8 mouse cellular contexts compared by ENCODE assay signal in genomic region chr5:113174916-113175692, GRCm38 (mm10). TPM values are rescaled to one million over a fixed set of nuclear protein-coding genes. Genes with fewer than 3 reads are reported as not detected.
DNase-seq lines count a peak whose midpoint lies in the region; ATAC-seq and TF ChIP-seq lines count a peak whose summit lies in the region.
"Had no signal": no experiment of that assay in that cellular context is flagged by ENCODE, and none has a peak within 500 bp of the region (broad histone marks: within the 10 kb centered on the region; RNA-seq: fewer than 3 reads in every experiment).

No protein-coding gene starts in this region.

- no peak overlapping the region for H3K4me2 ChIP-seq in hindbrain, postnatal 0 days (ENCODE audit: low read depth, low read length)
- no peak overlapping the region for H3K4me2 ChIP-seq in hindbrain, embryonic 12.5 days (replicated peaks)
- H3K4me2 ChIP-seq in lung, embryonic 16.5 days (ENCODE audit: low read depth, low read length): no peak overlapping the region
- H3K4me2 ChIP-seq: limb, embryonic 12.5 days had no signal

- no peaks in the 10 kb centered on the region for H3K9me3 ChIP-seq in hindbrain, postnatal 0 days (ENCODE audit: low read length)
- no peaks in the 10 kb centered on the region for H3K9me3 ChIP-seq in hindbrain, embryonic 12.5 days (replicated peaks)
- H3K9me3 ChIP-seq in ES-E14 (ENCODE audit: control insufficient read depth, insufficient read depth, low read depth, low read length): no peaks in the 10 kb centered on the region
- peaks cover 3% of the 10 kb centered on the region; the same call in 1 of the 2 replicates for H3K9me3 ChIP-seq in lung, embryonic 16.5 days (ENCODE audit: control insufficient read depth, low read length)
- H3K9me3 ChIP-seq: limb, embryonic 12.5 days had no signal

- no peak overlapping the region for H3K9ac ChIP-seq in hindbrain, postnatal 0 days (replicated peaks; ENCODE audit: low read length)
- H3K9ac ChIP-seq in hindbrain, embryonic 12.5 days: no peak overlapping the region
- H3K9ac ChIP-seq in ES-E14 (ENCODE audit: insufficient read depth, low read depth, low read length, poor library complexity, severe bottlenecking): peak overlapping the region; percentile 34; the same call in 1 of the 2 replicates
- no peak overlapping the region for H3K9ac ChIP-seq in lung, embryonic 16.5 days (ENCODE audit: low read length)
- H3K9ac ChIP-seq: limb, embryonic 12.5 days had no signal

- H3K4me1 ChIP-seq in hindbrain, postnatal 0 days (ENCODE audit: insufficient read depth, low read length): no peaks in the 10 kb centered on the region
- H3K4me1 ChIP-seq in hindbrain, embryonic 12.5 days: peaks cover 9% of the 10 kb centered on the region
- H3K4me1 ChIP-seq in ES-E14 (ENCODE audit: control insufficient read depth in 2 of 2, insufficient read depth in 2 of 2, low read length in 2 of 2, poor library complexity in 1 of 2): peaks cover 3 to 10% of the 10 kb centered on the region in 2 experiments; a peak in 2 of 4 replicates
- peaks cover 7% of the 10 kb centered on the region for H3K4me1 ChIP-seq in lung, embryonic 16.5 days (replicated peaks; ENCODE audit: control insufficient read depth, insufficient read depth, low read length)

- no peak overlapping the region for H3K4me3 ChIP-seq in hindbrain, postnatal 0 days (ENCODE audit: low read length)
- H3K4me3 ChIP-seq in hindbrain, embryonic 12.5 days: no peak overlapping the region
- H3K4me3 ChIP-seq in ES-E14 (ENCODE audit: insufficient read depth in 1 of 2, low read depth in 1 of 2, low read length in 2 of 2, poor library complexity in 1 of 2, severe bottlenecking in 1 of 2): peak overlapping the region in 1 of 2 experiments; percentile 36; a peak in 1 of 4 replicates
- H3K4me3 ChIP-seq in lung, embryonic 16.5 days (ENCODE audit: low read length): no peak overlapping the region
- H3K4me3 ChIP-seq: limb, embryonic 12.5 days had no signal

- TF ChIP-seq CTCF in hindbrain, postnatal 0 days (IDR thresholded peaks at IDR 0.05; ENCODE audit: low read depth): peak; percentile 66

- 53% methylated on average over 24 of the region's 24 CpGs for whole genome bisulfite sequencing in hindbrain, postnatal 0 days
- WGBS in hindbrain, embryonic 12.5 days: 45% methylated on average over 24 of the region's 24 CpGs
- 35% methylated on average over 24 of the region's 24 CpGs for WGBS in lung, embryonic 16.5 days

- peak; percentile 29 for DNase-seq in hindbrain, postnatal 0 days (ENCODE audit: low spot score)
- DNase-seq in ES-E14 (ENCODE audit: low read depth, low spot score): no peak
- DNase-seq in embryo, embryonic 9.5 days (ENCODE audit: extremely low spot score): peak; percentile 71
- DNase-seq in ovary, adult 18-20 months (ENCODE audit: low spot score): no peak
- no peak for DNase-seq in ovary, postnatal 36 days (ENCODE audit: low spot score)

- no peak overlapping the region for H3K27ac ChIP-seq in hindbrain, postnatal 0 days
- no peak overlapping the region for H3K27ac ChIP-seq in hindbrain, embryonic 12.5 days
- no peak overlapping the region; the same call in 1 of the 2 replicates for H3K27ac ChIP-seq in ES-E14 (ENCODE audit: insufficient read depth, low read depth, low read length, poor library complexity, severe bottlenecking)
- no peak overlapping the region for H3K27ac ChIP-seq in lung, embryonic 16.5 days (ENCODE audit: low read length)
- H3K27ac ChIP-seq: limb, embryonic 12.5 days had no signal

- no peaks in the 10 kb centered on the region for H3K27me3 ChIP-seq in hindbrain, postnatal 0 days (ENCODE audit: insufficient read depth, low read length)
- no peaks in the 10 kb centered on the region for H3K27me3 ChIP-seq in hindbrain, embryonic 12.5 days
- no peaks in the 10 kb centered on the region for H3K27me3 ChIP-seq in lung, embryonic 16.5 days (ENCODE audit: control insufficient read depth, insufficient read depth, low read depth, low read length)
- H3K27me3 ChIP-seq: limb, embryonic 12.5 days had no signal

- in situ Hi-C loops in ES-E14 (cut with MboI; ENCODE audit: low sequenced_read_pairs in 2 of 2, unreplicated experiment in 2 of 2): no loop called here

- no peak for ATAC-seq in hindbrain, postnatal 0 days
- no peak for ATAC-seq in hindbrain, embryonic 12.5 days (ENCODE audit: low FRiP score)
- ATAC-seq in lung, embryonic 16.5 days (ENCODE audit: low read depth): peak; percentile 16; the same call in 1 of the 2 replicates

- H3K36me3 ChIP-seq in hindbrain, postnatal 0 days (ENCODE audit: insufficient read depth, low read length): no peaks in the 10 kb centered on the region
- no peaks in the 10 kb centered on the region for H3K36me3 ChIP-seq in hindbrain, embryonic 12.5 days
- no peaks in the 10 kb centered on the region for H3K36me3 ChIP-seq in ES-E14 (ENCODE audit: control insufficient read depth, insufficient read depth, low read length, poor library complexity, severe bottlenecking)
- no peaks in the 10 kb centered on the region for H3K36me3 ChIP-seq in lung, embryonic 16.5 days (ENCODE audit: control insufficient read depth, insufficient read depth, low read length)
- H3K36me3 ChIP-seq: limb, embryonic 12.5 days had no signal

TF ChIP-seq in ES-E14, 5 proteins besides CTCF, POLR2A, EP300 and RAD21:
- no peak for TF ChIP-seq MAFK (IDR thresholded peaks at IDR 0.05; ENCODE audit: insufficient read depth, low read depth, low read length)
- TF ChIP-seq HCFC1 (IDR thresholded peaks at IDR 0.05; ENCODE audit: borderline replicate concordance, insufficient read depth, low read length): no peak
- no peak for TF ChIP-seq CHD2 (IDR thresholded peaks at IDR 0.05; ENCODE audit: low read depth, low read length)
- no peak for TF ChIP-seq ZC3H11A (IDR thresholded peaks at IDR 0.05; ENCODE audit: borderline replicate concordance, low read depth, low read length)
- no peak for TF ChIP-seq ZNF384 (IDR thresholded peaks at IDR 0.05; ENCODE audit: low read depth, low read length)
TF ChIP-seq in ES-E14: peak in this region for 0.

RNA-seq across cellular contexts. Expression of gene 2900026A02Rik, which starts 45.9 kb away (rescaled TPM):
- 9.2 and 10.6 TPM in 2 replicates for total RNA-seq in hindbrain, postnatal 0 days (2014; rRNA removed)
- polyA plus RNA-seq in hindbrain, postnatal 0 days (2015; fragmentation: Nextera tagmentation; extraction: Ambion mirVana): 2.5 and 3.1 TPM in 2 replicates
- 3.6 and 4.5 TPM in 2 replicates for polyA plus RNA-seq in hindbrain, embryonic 12.5 days (2016; fragmentation: Nextera tagmentation; extraction: Ambion mirVana)
- total RNA-seq in ES-E14 (2012; rRNA removed): 12.3 and 15.9 TPM in 2 replicates
- polyA plus RNA-seq in lung, embryonic 16.5 days (2015; fragmentation: Nextera tagmentation; extraction: Ambion mirVana): 12.6 TPM in 2 replicates

RNA-seq across cellular contexts. Expression of gene Tmem211, which starts 51.6 kb away (rescaled TPM):
- total RNA-seq in hindbrain, postnatal 0 days (2014; rRNA removed): 0.16 TPM in 1 of 2 replicates, not detected in the other
- 0.10 TPM in 1 of 2 replicates, not detected in the other for polyA plus RNA-seq in hindbrain, postnatal 0 days (2015; fragmentation: Nextera tagmentation; extraction: Ambion mirVana)
- polyA plus RNA-seq in hindbrain, embryonic 12.5 days (2016; fragmentation: Nextera tagmentation; extraction: Ambion mirVana): 0.15 TPM in 1 of 2 replicates, not detected in the other
- total RNA-seq in ES-E14 (2012; rRNA removed): 0.22 and 0.53 TPM in 2 replicates
- not detected in 2 replicates for polyA plus RNA-seq in lung, embryonic 16.5 days (2015; fragmentation: Nextera tagmentation; extraction: Ambion mirVana)
- polyA plus RNA-seq: limb, embryonic 12.5 days had no signal

Comparison
In these comparisons a context has a peak if more than half of its experiments do, and no peak if none do; other contexts are left out.
1. DNase-seq: peak in hindbrain, postnatal 0 days (single experiment) and embryo, embryonic 9.5 days (single experiment); none in ES-E14 (single experiment), ovary, adult 18-20 months (single experiment) and ovary, postnatal 36 days (single experiment).